Mouse (Mus musculus) brain, embryonic 14.5 days (tissue): ENCODE measurements around the gene Wfdc11.

ENCODE experiments used
- CTCF ChIP-seq: fragments of 200-500 bp; IDR thresholded peaks from 2 replicates; pipeline ENCODE4 v1.5.1; 2012; ENCODE audit warnings: inconsistent platforms, mild to moderate bottlenecking, moderate library complexity, borderline replicate concordance; ENCODE audit not compliant: insufficient read depth, insufficient read length; ENCODE audit errors: extremely low read depth
- POLR2A ChIP-seq: fragments of 200-500 bp; IDR thresholded peaks from 2 replicates; pipeline ENCODE4 v1.6.1; 2012; ENCODE audit warnings: mild to moderate bottlenecking, inconsistent platforms, borderline replicate concordance; ENCODE audit not compliant: poor library complexity, insufficient read depth, insufficient read length, severe bottlenecking; ENCODE audit errors: extremely low read depth

- TF ChIP-seq POLR2A (no peak), CTCF (no peak)
Measured at GRCm38 (mm10) chr2:164705328-164705727, 31.4 kb upstream of the Wfdc11 start.
